Mouse (Mus musculus): ENCODE measurements around the gene Arid2.

- TF ChIP-seq CTCF (IDR thresholded peaks at IDR 0.05 in 2 of 3, conservative IDR thresholded peaks at IDR 0.05 in 1 of 3; ENCODE audit: control insufficient read depth in 1 of 3, insufficient read depth in 1 of 3, low read depth in 2 of 3, low read length in 3 of 3, poor library complexity in 1 of 3, severe bottlenecking in 1 of 3), result no peak
- TF ChIP-seq POLR2A (IDR thresholded peaks at IDR 0.05; ENCODE audit: control insufficient read depth in 1 of 2, insufficient read depth in 1 of 2, low read depth in 1 of 2, low read length in 2 of 2, poor library complexity in 1 of 2), result no peak
- no peak for TF ChIP-seq POLR2AphosphoS5 (IDR thresholded peaks at IDR 0.05; ENCODE audit: borderline replicate concordance, low read depth, low read length)
- TF ChIP-seq GATA1 (IDR thresholded peaks at IDR 0.05; ENCODE audit: low read depth, low read length), result no peak
- TF ChIP-seq CHD2 (IDR thresholded peaks at IDR 0.05; ENCODE audit: low read length), result no peak
- TF ChIP-seq TAL1 (IDR thresholded peaks at IDR 0.05; ENCODE audit: low read length), result no peak
- no peak for TF ChIP-seq ZNF384 (IDR thresholded peaks at IDR 0.05; ENCODE audit: low read depth, low read length)
- TF ChIP-seq MAZ (IDR thresholded peaks at IDR 0.05; ENCODE audit: low read depth, low read length), result no peak
- TF ChIP-seq RAD21 (IDR thresholded peaks at IDR 0.05; ENCODE audit: low read depth, low read length), result no peak
Measured at GRCm38 (mm10) chr15:96372628-96373027, 85.3 kb downstream of the Arid2 start.

Data from MEL (cell line).